Comparison of ENCODE assay signal across 10 mouse cellular contexts in the genomic region with DNA sequence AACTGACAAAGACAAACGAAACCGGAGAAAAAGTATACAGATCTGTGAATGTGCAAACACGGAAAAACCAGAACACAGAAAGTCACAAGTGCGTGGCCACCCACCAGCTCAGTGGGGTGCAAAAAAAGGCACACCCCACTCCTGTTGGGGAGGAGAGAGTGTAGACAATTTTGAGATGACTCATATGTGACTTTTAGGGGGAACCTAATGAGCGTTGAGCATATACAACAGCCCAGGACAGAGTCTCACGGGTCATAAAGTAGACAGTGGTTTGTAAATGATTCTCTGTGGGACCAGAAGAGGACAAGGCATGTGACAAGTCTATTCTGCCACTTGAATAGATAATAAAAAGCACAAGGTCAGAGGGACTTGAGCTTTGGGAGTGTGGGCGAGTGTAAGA. TPM values are rescaled to one million over a fixed set of nuclear protein-coding genes. Genes with fewer than 3 reads are reported as not detected.
DNase-seq lines count a peak whose midpoint lies in the region; ATAC-seq lines count a peak whose summit lies in the region.
"Had no signal": no experiment of that assay in that cellular context is flagged by ENCODE, and none has a peak within 500 bp of the region (broad histone marks: within the 10 kb centered on the region; RNA-seq: fewer than 3 reads in every experiment).

No protein-coding gene starts in this region.

- H3K9me3 ChIP-seq in kidney, embryonic 14.5 days (ENCODE audit: control insufficient read depth, low read length) = no peaks in the 10 kb centered on the region
- H3K9me3 ChIP-seq in embryonic facial prominence, embryonic 15.5 days (replicated peaks) = no peaks in the 10 kb centered on the region
- H3K9me3 ChIP-seq in limb, embryonic 11.5 days (ENCODE audit: control insufficient read depth, low read length) = no peaks in the 10 kb centered on the region
- H3K9me3 ChIP-seq in neural tube, embryonic 12.5 days = no peaks in the 10 kb centered on the region
- H3K9me3 ChIP-seq: G1E had no signal

- H3K4me3 ChIP-seq in kidney, embryonic 14.5 days (ENCODE audit: low read length) = no peak overlapping the region; the same call in 1 of the 2 replicates
- no peak overlapping the region for H3K4me3 ChIP-seq in embryonic facial prominence, embryonic 15.5 days (replicated peaks)
- H3K4me3 ChIP-seq in limb, embryonic 11.5 days (ENCODE audit: low read depth, low read length) = no peak overlapping the region
- H3K4me3 ChIP-seq in neural tube, embryonic 12.5 days = no peak overlapping the region
- H3K4me3 ChIP-seq: heart, adult 2 months had no signal

- H3K4me2 ChIP-seq in kidney, embryonic 14.5 days (replicated peaks; ENCODE audit: low read depth, low read length) = peak overlapping the region; percentile 35
- peak overlapping the region; percentile 24; the same call in 1 of the 2 replicates for H3K4me2 ChIP-seq in embryonic facial prominence, embryonic 15.5 days (replicated peaks)
- peak overlapping the region; percentile 25; the same call in 1 of the 2 replicates for H3K4me2 ChIP-seq in limb, embryonic 11.5 days (ENCODE audit: low read depth, severe bottlenecking)
- peak overlapping the region; percentile 53 for H3K4me2 ChIP-seq in neural tube, embryonic 12.5 days (replicated peaks)

- peak overlapping the region; percentile 85 for H3K27ac ChIP-seq in kidney, embryonic 14.5 days (ENCODE audit: low read depth, low read length)
- no peak overlapping the region for H3K27ac ChIP-seq in embryonic facial prominence, embryonic 15.5 days (replicated peaks)
- no peak overlapping the region for H3K27ac ChIP-seq in limb, embryonic 11.5 days (replicated peaks; ENCODE audit: low read depth, low read length)
- no peak overlapping the region; the same call in 1 of the 2 replicates for H3K27ac ChIP-seq in neural tube, embryonic 12.5 days
- H3K27ac ChIP-seq: heart, adult 2 months had no signal

- peak; percentile 73 for ATAC-seq in kidney, embryonic 14.5 days (ENCODE audit: low FRiP score, low TSS enrichment)
- no peak for ATAC-seq in embryonic facial prominence, embryonic 15.5 days (ENCODE audit: insufficient number of reproducible peaks, low FRiP score, low TSS enrichment, low read depth)
- peak; percentile 27; the same call in 1 of the 2 replicates for ATAC-seq in limb, embryonic 11.5 days (ENCODE audit: insufficient number of reproducible peaks, low FRiP score, low TSS enrichment, low read depth)
- peak; percentile 10; the same call in 1 of the 2 replicates for ATAC-seq in neural tube, embryonic 12.5 days (ENCODE audit: low FRiP score, low read depth)
- ATAC-seq in activated CD4-positive, CD25-positive, alpha-beta regulatory T cell, adult 4 months = no peak

- DNase-seq in kidney, postnatal 10 days = no peak
- DNase-seq in limb, embryonic 11.5 days (ENCODE audit: low spot score) = no peak
- no peak for DNase-seq in gastrocnemius, adult 18-20 months (ENCODE audit: low spot score)
- no peak for DNase-seq in layer of hippocampus, adult 9-10 months (ENCODE audit: low spot score)
- DNase-seq: heart, adult 2 months had no signal

- peaks cover 39% of the 10 kb centered on the region for H3K4me1 ChIP-seq in kidney, embryonic 14.5 days (ENCODE audit: control insufficient read depth, insufficient read depth, low read length)
- peaks cover 21% of the 10 kb centered on the region for H3K4me1 ChIP-seq in embryonic facial prominence, embryonic 15.5 days
- H3K4me1 ChIP-seq in limb, embryonic 11.5 days (ENCODE audit: control insufficient read depth, insufficient read depth, low read length) = peaks cover 10% of the 10 kb centered on the region
- H3K4me1 ChIP-seq in neural tube, embryonic 12.5 days = peaks cover 36% of the 10 kb centered on the region

- no peaks in the 10 kb centered on the region for H3K36me3 ChIP-seq in kidney, embryonic 14.5 days (ENCODE audit: control insufficient read depth, insufficient read depth, low read length)
- no peaks in the 10 kb centered on the region for H3K36me3 ChIP-seq in embryonic facial prominence, embryonic 15.5 days
- H3K36me3 ChIP-seq in limb, embryonic 11.5 days (ENCODE audit: control insufficient read depth, insufficient read depth, low read length) = no peaks in the 10 kb centered on the region
- H3K36me3 ChIP-seq in neural tube, embryonic 12.5 days = no peaks in the 10 kb centered on the region
- H3K36me3 ChIP-seq: G1E had no signal

- WGBS in kidney, embryonic 14.5 days = 8% methylated on average over 7 of the region's 7 CpGs
- WGBS in embryonic facial prominence, embryonic 15.5 days = 38% methylated on average over 7 of the region's 7 CpGs
- 30% methylated on average over 7 of the region's 7 CpGs for WGBS in limb, embryonic 11.5 days
- 4% methylated on average over 7 of the region's 7 CpGs for WGBS in neural tube, embryonic 12.5 days

- H3K27me3 ChIP-seq in kidney, embryonic 14.5 days (ENCODE audit: control insufficient read depth, insufficient read depth, low read length) = no peaks in the 10 kb centered on the region
- no peaks in the 10 kb centered on the region for H3K27me3 ChIP-seq in embryonic facial prominence, embryonic 15.5 days
- no peaks in the 10 kb centered on the region for H3K27me3 ChIP-seq in limb, embryonic 11.5 days (ENCODE audit: control insufficient read depth, insufficient read depth, low read length)
- no peaks in the 10 kb centered on the region for H3K27me3 ChIP-seq in neural tube, embryonic 12.5 days (replicated peaks)

- H3K9ac ChIP-seq in kidney, embryonic 14.5 days (ENCODE audit: low read depth, low read length) = 0 out of 2 replicates have a peak overlapping the region, but pooled peaks have one; percentile 23
- H3K9ac ChIP-seq in embryonic facial prominence, embryonic 15.5 days = no peak overlapping the region
- H3K9ac ChIP-seq in limb, embryonic 11.5 days (ENCODE audit: low read length) = no peak overlapping the region
- H3K9ac ChIP-seq in neural tube, embryonic 12.5 days = no peak overlapping the region

RNA-seq across cellular contexts. Expression of gene 4933407L21Rik, which starts 4.9 kb away (rescaled TPM):
- 0.85 and 1.7 TPM in 2 replicates for polyA plus RNA-seq in kidney, embryonic 14.5 days (2014; fragmentation: Nextera tagmentation; extraction: Ambion mirVana)
- polyA plus RNA-seq in embryonic facial prominence, embryonic 15.5 days (2015; fragmentation: Nextera tagmentation; extraction: Ambion mirVana) = 0.45 and 1.2 TPM in 2 replicates
- 0.06 and 0.11 TPM in 2 replicates for polyA plus RNA-seq in limb, embryonic 11.5 days (2014; fragmentation: Nextera tagmentation; extraction: Ambion mirVana)
- polyA plus RNA-seq in neural tube, embryonic 12.5 days (2016; fragmentation: Nextera tagmentation; extraction: Ambion mirVana) = 1.0 and 1.6 TPM in 2 replicates
- total RNA-seq in gastrocnemius, adult 18-20 months (2021) = under 1 TPM; 0.27 to 0.36 TPM
- polyA plus RNA-seq in activated CD4-positive, CD25-positive, alpha-beta regulatory T cell, adult 4 months (2017; shearing (Covaris generic)) = 1 to 10 TPM in 1 of 2 experiments, under 1 TPM in 1; 0.51 to 1.5 TPM
- total RNA-seq: heart, adult 2 months had no signal
- polyA plus RNA-seq: G1E; heart, adult 2 months had no signal

RNA-seq across cellular contexts. Expression of gene Gpr55, which starts 27.6 kb away (rescaled TPM):
- 0.07 TPM in 1 of 2 replicates, not detected in the other for polyA plus RNA-seq in kidney, embryonic 14.5 days (2014; fragmentation: Nextera tagmentation; extraction: Ambion mirVana)
- polyA plus RNA-seq in embryonic facial prominence, embryonic 15.5 days (2015; fragmentation: Nextera tagmentation; extraction: Ambion mirVana) = 0.19 and 0.26 TPM in 2 replicates
- not detected in 2 replicates for polyA plus RNA-seq in limb, embryonic 11.5 days (2014; fragmentation: Nextera tagmentation; extraction: Ambion mirVana)
- 0.08 TPM in 1 of 2 replicates, not detected in the other for polyA plus RNA-seq in neural tube, embryonic 12.5 days (2016; fragmentation: Nextera tagmentation; extraction: Ambion mirVana)
- not detected for total RNA-seq in gastrocnemius, adult 18-20 months (2021)
- 1 to 10 TPM; 1.9 to 6.8 TPM for polyA plus RNA-seq in activated CD4-positive, CD25-positive, alpha-beta regulatory T cell, adult 4 months (2017; shearing (Covaris generic))
- total RNA-seq: heart, adult 2 months had no signal
- polyA plus RNA-seq: heart, adult 2 months had no signal

RNA-seq across cellular contexts. Expression of gene Itm2c, which starts 39.1 kb away (rescaled TPM):
- polyA plus RNA-seq in kidney, embryonic 14.5 days (2014; fragmentation: Nextera tagmentation; extraction: Ambion mirVana) = 145 and 179 TPM in 2 replicates
- polyA plus RNA-seq in embryonic facial prominence, embryonic 15.5 days (2015; fragmentation: Nextera tagmentation; extraction: Ambion mirVana) = 283 and 290 TPM in 2 replicates
- polyA plus RNA-seq in limb, embryonic 11.5 days (2014; fragmentation: Nextera tagmentation; extraction: Ambion mirVana) = 105 and 125 TPM in 2 replicates
- polyA plus RNA-seq in neural tube, embryonic 12.5 days (2016; fragmentation: Nextera tagmentation; extraction: Ambion mirVana) = 131 and 138 TPM in 2 replicates
- 10 to 100 TPM; 25.3 to 33.6 TPM for total RNA-seq in gastrocnemius, adult 18-20 months (2021)
- 100 to 1,000 TPM in 1 of 2 experiments, 10 to 100 TPM in 1; 75.8 to 126 TPM for polyA plus RNA-seq in activated CD4-positive, CD25-positive, alpha-beta regulatory T cell, adult 4 months (2017; shearing (Covaris generic))

Comparison
In these comparisons a context has a peak if more than half of its experiments do, and no peak if none do; other contexts are left out.
1. ATAC-seq: peak in kidney, embryonic 14.5 days (single experiment), limb, embryonic 11.5 days (single experiment) and neural tube, embryonic 12.5 days (single experiment); none in embryonic facial prominence, embryonic 15.5 days (single experiment) and activated CD4-positive, CD25-positive, alpha-beta regulatory T cell, adult 4 months (single experiment).
2. Peak in every context shown above with its lines, with median percentiles within 50 percentile points of each other: H3K4me2 ChIP-seq.